Mouse (Mus musculus) ovary, adult 18-20 months (tissue): ENCODE data around the gene Ank.

ENCODE experiments used
- DNase-seq: peaks from one replicate; pipeline ENCODE4 v3.0.0; 2022; ENCODE audit warnings: low spot score, mixed read lengths

Ank gene

GRCm38 (mm10) chr15:27576886-27577285 lies 110.4 kb downstream of the Ank start:
- no peak for DNase-seq

- no peak for DNase-seq
Measured at GRCm38 (mm10) chr15:27577915-27578780, 111.7 kb downstream of the Ank start.

- DNase-seq: no peak
Measured at GRCm38 (mm10) chr15:27578918-27579317, 112.4 kb downstream of the Ank start.

GRCm38 (mm10) chr15:27579853-27580252 lies 113.4 kb downstream of the Ank start:
- no peak for DNase-seq

GRCm38 (mm10) chr15:27580771-27581170 lies 114.3 kb downstream of the Ank start:
- DNase-seq: no peak

- DNase-seq: no peak
Measured at GRCm38 (mm10) chr15:27581640-27582039, 115.2 kb downstream of the Ank start.

GRCm38 (mm10) chr15:27582428-27582827 lies 116.0 kb downstream of the Ank start:
- no peak for DNase-seq

GRCm38 (mm10) chr15:27583042-27583441 lies 116.6 kb downstream of the Ank start:
- DNase-seq: peak; percentile 15

- no peak for DNase-seq
Measured at GRCm38 (mm10) chr15:27583620-27584019, 117.1 kb downstream of the Ank start.

- no peak for DNase-seq
Measured at GRCm38 (mm10) chr15:27585466-27586092, 119.1 kb downstream of the Ank start.

GRCm38 (mm10) chr15:27586093-27586480 lies 119.6 kb downstream of the Ank start:
- DNase-seq: no peak

GRCm38 (mm10) chr15:27588087-27588826 lies 121.8 kb downstream of the Ank start:
- DNase-seq: no peak

- DNase-seq: no peak
Measured at GRCm38 (mm10) chr15:27590812-27591211, 124.3 kb downstream of the Ank start.

- DNase-seq: peak; percentile 23
Measured at GRCm38 (mm10) chr15:27592620-27593320, 126.3 kb downstream of the Ank start.

- DNase-seq: no peak
Measured at GRCm38 (mm10) chr15:27593717-27594116, 127.2 kb downstream of the Ank start.

GRCm38 (mm10) chr15:27594973-27595372 lies 128.5 kb downstream of the Ank start:
- no peak for DNase-seq

- DNase-seq: peak; percentile 53
Measured at GRCm38 (mm10) chr15:27595560-27595959, 129.1 kb downstream of the Ank start.

- no peak for DNase-seq
Measured at GRCm38 (mm10) chr15:27596463-27597140, 130.1 kb downstream of the Ank start.

- no peak for DNase-seq
Measured at GRCm38 (mm10) chr15:27597516-27597915, 131.0 kb downstream of the Ank start.

GRCm38 (mm10) chr15:27598786-27599385 lies 132.4 kb downstream of the Ank start:
- DNase-seq: no peak

GRCm38 (mm10) chr15:27600524-27600923 lies 134.0 kb downstream of the Ank start:
- DNase-seq: no peak
